Mouse (Mus musculus) left cerebral cortex, adult 11 months (tissue): ENCODE results near the gene Lekr1.
"Not testable (repeated sequence)": the region's sequence is repeated elsewhere in the genome, so short reads cannot be mapped to it uniquely, and the experiment has no call there.

ENCODE experiments used
- DNase-seq: peaks from one replicate; pipeline ENCODE4 v3.0.0; 2022; ENCODE audit warnings: low spot score

The Lekr1 gene

GRCm38 (mm10) chr3:65767202-65767862 is 101.3 kb downstream of the Lekr1 start:
- DNase-seq = peak; percentile 5

- DNase-seq = not testable (repeated sequence)
Measured at GRCm38 (mm10) chr3:65769666-65770065, 103.6 kb downstream of the Lekr1 start.

GRCm38 (mm10) chr3:65773910-65774309 is 107.9 kb downstream of the Lekr1 start:
- no peak for DNase-seq

GRCm38 (mm10) chr3:65775096-65775495 is 109.1 kb downstream of the Lekr1 start:
- no peak for DNase-seq

GRCm38 (mm10) chr3:65782246-65782645 is 116.2 kb downstream of the Lekr1 start:
- DNase-seq = no peak

GRCm38 (mm10) chr3:65790076-65790685 is 124.2 kb downstream of the Lekr1 start:
- DNase-seq = no peak

- DNase-seq = no peak
Measured at GRCm38 (mm10) chr3:65793561-65793960, 127.5 kb downstream of the Lekr1 start.

GRCm38 (mm10) chr3:65794711-65795110 is 128.7 kb downstream of the Lekr1 start:
- DNase-seq = no peak

- no peak for DNase-seq
Measured at GRCm38 (mm10) chr3:65797345-65798137, 131.5 kb downstream of the Lekr1 start.

- no peak for DNase-seq
Measured at GRCm38 (mm10) chr3:65800962-65801361, 134.9 kb downstream of the Lekr1 start.

GRCm38 (mm10) chr3:65802185-65802584 is 136.2 kb downstream of the Lekr1 start:
- no peak for DNase-seq

- no peak for DNase-seq
Measured at GRCm38 (mm10) chr3:65802868-65803267, 136.8 kb downstream of the Lekr1 start.

- DNase-seq = no peak
Measured at GRCm38 (mm10) chr3:65814881-65815280, 148.9 kb downstream of the Lekr1 start.

GRCm38 (mm10) chr3:65816012-65816411 is 150.0 kb downstream of the Lekr1 start:
- DNase-seq = no peak

GRCm38 (mm10) chr3:65818597-65818996 is 152.6 kb downstream of the Lekr1 start:
- DNase-seq = no peak

GRCm38 (mm10) chr3:65819841-65820240 is 153.8 kb downstream of the Lekr1 start:
- DNase-seq = no peak

GRCm38 (mm10) chr3:65824886-65825285 is 158.9 kb downstream of the Lekr1 start:
- no peak for DNase-seq

- no peak for DNase-seq
Measured at GRCm38 (mm10) chr3:65826716-65827115, 160.7 kb downstream of the Lekr1 start.

GRCm38 (mm10) chr3:65827400-65827799 is 161.4 kb downstream of the Lekr1 start:
- no peak for DNase-seq

GRCm38 (mm10) chr3:65828020-65828419 is 162.0 kb downstream of the Lekr1 start:
- DNase-seq = no peak

- DNase-seq = no peak
Measured at GRCm38 (mm10) chr3:65829230-65829629, 163.2 kb downstream of the Lekr1 start.

- DNase-seq = no peak
Measured at GRCm38 (mm10) chr3:65829943-65830483, 164.0 kb downstream of the Lekr1 start.

GRCm38 (mm10) chr3:65830801-65831200 is 164.8 kb downstream of the Lekr1 start:
- no peak for DNase-seq
